Mouse (Mus musculus): ENCODE measurements at regions not wholly inside any gene's neighbourhood (a gene's known extent, or its start where the extent isn't known, plus 50 kb on each side); places are given as distances from the start of the nearest gene placed in this dataset.
A peak's percentile ranks its signal among the peaks of the same experiment; 100 is the strongest.

GRCm38 (mm10) chr1:155472112-155472955 lies 55.1 kb upstream of the Xpr1 start:
- Histone ChIP-seq H3K36me3 (no peaks in the 10 kb centered on the region), H3K4me3 (no peak overlapping the region), H3K9ac (no peak overlapping the region), H3K9me3 (replicated peaks) (no peaks in the 10 kb centered on the region), H3K4me2 (no peak overlapping the region), H3K4me1 (replicated peaks) (0 out of 2 replicates have a peak, but pooled peaks cover 3% of the 10 kb centered on the region), H3K27me3 (no peaks in the 10 kb centered on the region), H3K27ac (no peak overlapping the region)
- ATAC-seq (replicated peaks; ENCODE audit: insufficient number of reproducible peaks, insufficient read depth, low FRiP score, low read depth), result no peak
- 64% methylated on average over 11 of the region's 11 CpGs for WGBS

GRCm38 (mm10) chr1:155472956-155473646 lies 55.9 kb upstream of the Xpr1 start:
- H3K4me2 ChIP-seq, result no peak overlapping the region
- H3K4me3 ChIP-seq, result no peak overlapping the region
- WGBS, result 36% methylated on average over 5 of the region's 5 CpGs
- H3K27me3 ChIP-seq, result no peaks in the 10 kb centered on the region
- no peak for ATAC-seq (replicated peaks; ENCODE audit: insufficient number of reproducible peaks, insufficient read depth, low FRiP score, low read depth)
- H3K27ac ChIP-seq, result no peak overlapping the region
- H3K4me1 ChIP-seq (replicated peaks), result 0 out of 2 replicates have a peak, but pooled peaks cover 3% of the 10 kb centered on the region
- H3K9ac ChIP-seq, result no peak overlapping the region
- no peaks in the 10 kb centered on the region for H3K9me3 ChIP-seq (replicated peaks)
- H3K36me3 ChIP-seq, result no peaks in the 10 kb centered on the region

GRCm38 (mm10) chr1:155474973-155475372 lies 57.8 kb upstream of the Xpr1 start:
- Histone ChIP-seq H3K9me3 (replicated peaks) (no peaks in the 10 kb centered on the region), H3K27me3 (no peaks in the 10 kb centered on the region), H3K4me2 (no peak overlapping the region), H3K9ac (no peak overlapping the region), H3K27ac (no peak overlapping the region), H3K4me3 (no peak overlapping the region), H3K4me1 (replicated peaks) (0 out of 2 replicates have a peak, but pooled peaks cover 3% of the 10 kb centered on the region), H3K36me3 (no peaks in the 10 kb centered on the region)
- ATAC-seq (replicated peaks; ENCODE audit: insufficient number of reproducible peaks, insufficient read depth, low FRiP score, low read depth), result no peak
- 60% methylated on average over 2 of the region's 2 CpGs for WGBS

DNA sequence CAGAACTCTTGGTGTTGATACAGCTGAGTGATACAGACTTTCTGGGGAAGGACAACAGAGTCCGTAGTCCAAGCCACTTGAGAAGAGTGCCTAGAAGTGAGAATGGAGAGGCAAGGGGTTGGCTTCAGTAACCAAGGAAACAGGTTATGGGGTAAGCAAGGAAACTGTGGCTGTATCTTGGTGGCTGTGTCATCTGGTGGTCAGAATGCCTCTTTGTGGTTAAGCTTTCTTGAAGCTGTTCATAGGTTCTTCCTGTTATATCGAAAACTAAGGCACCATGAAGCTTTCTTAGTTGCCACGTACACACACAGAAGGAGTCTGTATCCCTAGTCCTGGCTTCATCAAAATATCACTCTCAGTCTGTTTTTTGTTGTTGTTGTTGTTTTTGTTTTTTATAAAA lies 59.0 kb upstream of the Xpr1 start:
- Histone ChIP-seq H3K27me3 (no peaks in the 10 kb centered on the region), H3K9me3 (replicated peaks) (no peaks in the 10 kb centered on the region), H3K4me1 (replicated peaks) (0 out of 2 replicates have a peak, but pooled peaks cover 3% of the 10 kb centered on the region), H3K4me2 (no peak overlapping the region), H3K4me3 (no peak overlapping the region), H3K9ac (no peak overlapping the region), H3K36me3 (no peaks in the 10 kb centered on the region), H3K27ac (no peak overlapping the region)
- ATAC-seq (replicated peaks; ENCODE audit: insufficient number of reproducible peaks, insufficient read depth, low FRiP score, low read depth), result no peak
- WGBS, result 88% methylated on average over 3 of the region's 3 CpGs

GRCm38 (mm10) chr1:155482148-155482547 lies 64.9 kb upstream of the Xpr1 start:
- no peak overlapping the region for H3K27ac ChIP-seq
- ATAC-seq (replicated peaks; ENCODE audit: insufficient number of reproducible peaks, insufficient read depth, low FRiP score, low read depth), result no peak
- WGBS, result 49% methylated on average over 9 of the region's 9 CpGs
- H3K9ac ChIP-seq, result no peak overlapping the region
- H3K27me3 ChIP-seq, result no peaks in the 10 kb centered on the region
- H3K4me2 ChIP-seq, result no peak overlapping the region
- 0 out of 2 replicates have a peak, but pooled peaks cover 3% of the 10 kb centered on the region for H3K4me1 ChIP-seq (replicated peaks)
- H3K4me3 ChIP-seq, result no peak overlapping the region
- H3K36me3 ChIP-seq, result no peaks in the 10 kb centered on the region
- H3K9me3 ChIP-seq (replicated peaks), result no peaks in the 10 kb centered on the region

DNA sequence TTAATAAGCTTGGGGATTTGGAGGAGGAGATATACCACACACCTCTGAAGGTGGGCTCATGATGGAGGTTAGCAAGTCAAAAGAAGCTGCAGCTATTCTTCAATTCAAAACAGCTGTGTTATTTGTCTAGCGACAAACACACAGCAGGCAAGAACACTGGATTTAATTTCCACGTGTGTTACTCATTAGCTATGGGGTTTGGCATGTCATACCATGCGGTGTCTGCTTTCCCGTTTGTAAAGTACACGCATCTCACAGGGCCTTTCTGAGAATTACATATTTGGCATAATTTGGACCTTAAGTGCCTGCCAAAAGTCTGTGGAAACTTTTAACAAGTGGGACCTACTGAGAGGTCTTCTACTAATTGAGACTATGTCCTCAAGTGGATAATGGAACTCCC lies 65.5 kb upstream of the Xpr1 start:
- no peaks in the 10 kb centered on the region for H3K9me3 ChIP-seq (replicated peaks)
- no peaks in the 10 kb centered on the region for H3K27me3 ChIP-seq
- no peak overlapping the region for H3K4me3 ChIP-seq
- no peak for ATAC-seq (replicated peaks; ENCODE audit: insufficient number of reproducible peaks, insufficient read depth, low FRiP score, low read depth)
- H3K9ac ChIP-seq, result no peak overlapping the region
- H3K4me1 ChIP-seq (replicated peaks), result 0 out of 2 replicates have a peak, but pooled peaks cover 3% of the 10 kb centered on the region
- no peaks in the 10 kb centered on the region for H3K36me3 ChIP-seq
- 70% methylated on average over 5 of the region's 5 CpGs for WGBS
- no peak overlapping the region for H3K4me2 ChIP-seq
- no peak overlapping the region for H3K27ac ChIP-seq

DNA sequence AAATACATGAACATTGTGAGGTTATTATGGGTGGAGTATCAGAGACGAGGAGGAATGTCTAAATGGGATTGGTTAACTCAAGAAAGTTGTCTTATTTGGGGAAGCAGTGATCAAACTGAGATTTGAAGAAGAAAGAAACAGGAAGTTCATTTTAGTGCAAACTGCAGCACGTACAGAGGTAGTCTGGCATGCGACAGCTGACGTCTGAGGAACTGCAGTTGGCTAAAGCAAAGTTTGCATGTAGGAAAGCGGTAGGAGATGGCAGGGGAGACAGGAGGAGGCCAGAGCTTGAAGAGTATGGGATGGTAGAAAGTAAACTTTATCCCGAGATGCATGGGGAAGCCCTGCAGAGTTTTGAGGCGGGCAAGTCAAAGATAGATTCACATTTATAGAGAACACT lies 66.5 kb upstream of the Xpr1 start:
- no peaks in the 10 kb centered on the region for H3K27me3 ChIP-seq
- no peaks in the 10 kb centered on the region for H3K36me3 ChIP-seq
- H3K4me3 ChIP-seq, result no peak overlapping the region
- no peaks in the 10 kb centered on the region for H3K9me3 ChIP-seq (replicated peaks)
- H3K27ac ChIP-seq, result no peak overlapping the region
- ATAC-seq (replicated peaks; ENCODE audit: insufficient number of reproducible peaks, insufficient read depth, low FRiP score, low read depth), result no peak
- 0 out of 2 replicates have a peak, but pooled peaks cover 3% of the 10 kb centered on the region for H3K4me1 ChIP-seq (replicated peaks)
- H3K4me2 ChIP-seq, result no peak overlapping the region
- no peak overlapping the region for H3K9ac ChIP-seq
- 61% methylated on average over 7 of the region's 7 CpGs for WGBS

GRCm38 (mm10) chr1:155487796-155488195 lies 70.1 kb upstream of the Acbd6 start:
- WGBS, result 87% methylated on average over 6 of the region's 6 CpGs
- H3K27me3 ChIP-seq, result no peaks in the 10 kb centered on the region
- peaks cover 8% of the 10 kb centered on the region; the same call in 1 of the 2 replicates for H3K4me1 ChIP-seq (replicated peaks)
- no peak overlapping the region for H3K4me3 ChIP-seq
- ATAC-seq (replicated peaks; ENCODE audit: insufficient number of reproducible peaks, insufficient read depth, low FRiP score, low read depth), result no peak
- H3K9me3 ChIP-seq (replicated peaks), result no peaks in the 10 kb centered on the region
- no peak overlapping the region for H3K4me2 ChIP-seq
- no peak overlapping the region for H3K9ac ChIP-seq
- no peak overlapping the region for H3K27ac ChIP-seq
- H3K36me3 ChIP-seq, result no peaks in the 10 kb centered on the region

- H3K9me3 ChIP-seq (replicated peaks), result no peaks in the 10 kb centered on the region
- 0 out of 2 replicates have a peak overlapping the region, but pooled peaks have one; percentile 1 for H3K27ac ChIP-seq
- H3K4me1 ChIP-seq (replicated peaks), result peaks cover 8% of the 10 kb centered on the region
- H3K4me3 ChIP-seq, result no peak overlapping the region
- H3K4me2 ChIP-seq, result no peak overlapping the region
- H3K9ac ChIP-seq, result no peak overlapping the region
- no peaks in the 10 kb centered on the region for H3K27me3 ChIP-seq
- no peaks in the 10 kb centered on the region for H3K36me3 ChIP-seq
- 76% methylated on average over 11 of the region's 11 CpGs for WGBS
- ATAC-seq (replicated peaks; ENCODE audit: insufficient number of reproducible peaks, insufficient read depth, low FRiP score, low read depth), result no peak
Measured at GRCm38 (mm10) chr1:155488966-155489661, 68.8 kb upstream of the Acbd6 start.

- no peak overlapping the region for H3K9ac ChIP-seq
- H3K27ac ChIP-seq, result no peak overlapping the region
- no peak overlapping the region for H3K4me2 ChIP-seq
- WGBS, result 65% methylated on average over 7 of the region's 7 CpGs
- H3K9me3 ChIP-seq (replicated peaks), result no peaks in the 10 kb centered on the region
- no peaks in the 10 kb centered on the region for H3K27me3 ChIP-seq
- H3K4me1 ChIP-seq (replicated peaks), result peaks cover 8% of the 10 kb centered on the region
- no peak overlapping the region for H3K4me3 ChIP-seq
- H3K36me3 ChIP-seq, result no peaks in the 10 kb centered on the region
- no peak for ATAC-seq (replicated peaks; ENCODE audit: insufficient number of reproducible peaks, insufficient read depth, low FRiP score, low read depth)
Measured at GRCm38 (mm10) chr1:155490131-155490530, 67.8 kb upstream of the Acbd6 start.
